Mouse (Mus musculus) retina, postnatal 1 day (tissue): ENCODE data around the gene Olfr307.
"Not testable (repeated sequence)": the region's sequence is repeated elsewhere in the genome, so short reads cannot be mapped to it uniquely, and the experiment has no call there.

ENCODE experiments used
- DNase-seq: peaks from one replicate; pipeline ENCODE4 v3.0.0-alpha.2; 2012

The Olfr307 gene

DNA sequence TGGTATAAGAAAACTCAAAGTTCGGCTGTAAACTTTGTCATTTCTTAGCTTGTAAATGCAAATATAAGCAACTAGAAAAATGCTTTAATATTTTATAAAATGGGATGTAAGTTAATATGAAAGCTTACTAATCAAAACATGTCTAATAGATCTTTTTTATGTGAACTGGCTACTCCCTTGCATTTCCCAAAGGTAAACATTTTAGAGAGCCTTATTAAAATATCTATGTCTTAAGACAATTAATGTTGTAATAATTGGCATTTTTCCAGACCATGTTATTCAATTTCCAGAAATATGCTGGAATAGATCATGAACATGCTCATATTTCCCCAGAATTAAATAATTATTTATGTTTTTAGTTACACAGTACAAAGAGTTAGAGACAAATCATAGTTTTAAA is at the start of gene Olfr307:
TSS of gene Olfr307 (minus strand) at position 101 of the 400 bp plus-strand sequence.
- DNase-seq = no peak

DNA sequence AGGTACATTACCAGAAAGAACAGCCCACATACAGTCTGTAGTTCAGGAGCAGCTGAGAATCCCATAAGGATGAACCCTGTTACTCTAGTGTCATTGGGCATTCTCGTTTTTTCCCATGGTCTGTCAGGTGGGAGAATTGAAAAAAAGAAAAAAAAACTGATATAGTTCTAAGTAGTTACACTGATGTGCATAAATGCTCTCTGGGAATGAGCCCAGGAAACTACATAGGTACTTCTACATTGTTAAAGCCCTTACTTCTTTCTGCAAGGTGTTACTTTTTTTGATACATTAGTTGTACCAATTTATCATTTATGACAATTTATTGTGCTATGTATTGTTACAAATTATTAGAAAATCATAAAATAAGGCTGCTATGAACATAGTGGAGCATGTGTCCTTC is 49.2 kb upstream of the Olfr307 start, which contains the start of gene Olfr304:
TSS of gene Olfr304 (minus strand) at position 101 of the 400 bp plus-strand sequence.
- DNase-seq = no peak

DNA sequence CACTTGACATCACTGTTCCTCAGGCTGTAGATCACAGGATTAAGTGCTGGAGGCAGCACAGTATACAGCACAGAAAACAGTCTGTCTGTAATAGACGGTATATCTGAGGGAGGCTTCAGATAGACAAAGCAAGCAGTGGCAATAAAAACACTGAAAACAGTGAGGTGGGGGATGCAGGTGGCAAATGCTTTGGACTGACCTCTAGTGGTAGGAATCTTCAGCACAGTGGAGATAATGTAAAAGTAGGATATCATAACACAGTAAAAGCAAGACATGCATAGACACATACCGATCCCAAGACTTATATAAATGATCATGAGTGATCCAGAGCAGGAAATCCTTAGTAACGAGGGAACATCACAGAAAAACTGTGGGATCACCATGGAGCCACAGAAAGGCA is 48.4 kb upstream of the Olfr307 start:
- no peak for DNase-seq

DNA sequence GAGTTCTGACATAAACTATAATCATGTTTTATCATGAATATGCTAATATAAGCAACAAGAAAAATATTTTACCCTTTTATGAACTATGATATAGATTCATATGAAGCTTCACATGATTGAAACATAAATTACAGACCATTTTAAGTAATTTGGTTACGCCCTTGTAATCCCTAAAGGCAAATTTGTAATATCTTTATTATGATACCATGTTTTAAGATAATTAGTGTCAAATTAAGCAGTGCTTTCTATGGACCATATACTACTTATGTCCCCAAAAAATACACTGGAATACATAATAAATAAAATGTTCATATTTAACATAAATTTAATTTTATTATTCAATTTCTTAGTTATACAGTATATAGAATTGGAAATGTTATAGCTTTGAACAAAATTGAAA is 29.4 kb upstream of the Olfr307 start, which contains the start of gene Olfr305:
TSS of gene Olfr305 (minus strand) at position 101 of the 400 bp plus-strand sequence.
- no peak for DNase-seq

DNA sequence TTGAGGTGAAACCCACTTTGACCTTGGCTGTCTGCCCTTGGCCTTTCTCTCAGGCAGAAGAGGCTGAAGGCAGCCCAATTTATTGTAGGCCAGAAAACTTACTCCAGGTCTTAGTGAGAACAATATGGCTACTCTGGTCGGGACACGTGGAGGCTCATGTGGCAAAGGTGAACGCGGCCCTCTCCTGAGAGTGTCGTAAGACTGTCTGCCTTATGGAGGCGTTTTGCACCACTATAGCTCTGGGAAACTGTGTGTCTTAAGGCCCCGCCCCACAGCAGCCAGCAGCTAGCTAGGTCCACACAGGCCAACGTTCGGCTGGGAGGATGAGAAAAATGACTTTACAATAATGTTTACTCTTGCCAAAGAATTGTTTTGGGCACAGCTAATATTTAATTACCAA is 8.9 kb upstream of the Olfr307 start:
- DNase-seq = not testable (repeated sequence)

DNA sequence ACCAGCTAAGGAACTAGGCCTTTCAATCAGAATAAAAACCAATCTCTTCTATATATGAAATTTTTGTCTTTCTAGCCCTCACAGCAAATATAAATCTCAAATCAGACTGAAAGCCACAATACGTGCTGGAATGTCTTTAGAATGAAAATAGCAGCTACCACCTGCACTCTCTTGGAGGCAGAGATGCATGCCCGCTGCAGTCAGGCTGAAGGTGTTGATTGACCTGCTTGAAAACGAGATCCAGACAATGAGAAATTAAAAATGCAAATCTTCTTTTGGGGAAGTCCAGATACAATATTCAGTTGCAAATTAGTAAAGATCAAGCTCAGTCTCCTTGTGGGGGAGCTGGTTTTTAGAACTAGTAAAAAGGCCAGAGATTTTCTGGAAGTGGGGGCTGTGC is 6.9 kb upstream of the Olfr307 start:
- no peak for DNase-seq

DNA sequence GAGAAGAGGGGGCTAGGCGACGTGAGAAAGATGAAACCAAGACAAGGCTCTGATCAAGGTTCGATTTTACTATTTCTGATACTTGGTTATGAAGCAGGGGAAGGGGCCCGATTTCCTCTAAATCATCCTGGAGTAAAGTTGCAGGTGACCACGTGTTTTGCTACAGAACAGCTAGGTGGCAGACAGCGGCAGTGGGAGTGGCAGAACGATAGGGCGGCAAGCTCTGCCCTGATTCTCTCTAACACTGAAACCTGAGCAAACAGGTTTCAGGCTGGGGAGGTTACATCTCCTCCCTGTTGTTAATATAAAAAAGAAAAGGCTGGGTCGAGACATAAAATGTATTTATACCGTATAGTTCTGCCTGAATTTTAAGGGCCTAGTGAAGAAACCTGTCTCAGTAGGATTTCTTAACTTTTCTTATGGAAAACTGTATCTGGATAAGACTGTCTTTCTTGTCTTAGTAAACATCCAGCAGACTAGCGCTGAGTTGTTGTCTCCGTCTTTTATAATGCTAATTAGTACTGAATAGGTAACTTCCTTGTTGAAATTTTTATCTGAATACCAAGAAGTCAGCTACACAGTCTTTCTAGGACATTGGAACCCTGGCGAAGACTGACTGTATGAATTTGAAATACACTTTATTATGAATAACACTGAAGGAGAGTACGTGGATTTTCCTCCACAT is 5.6 kb upstream of the Olfr307 start:
- DNase-seq = no peak

DNA sequence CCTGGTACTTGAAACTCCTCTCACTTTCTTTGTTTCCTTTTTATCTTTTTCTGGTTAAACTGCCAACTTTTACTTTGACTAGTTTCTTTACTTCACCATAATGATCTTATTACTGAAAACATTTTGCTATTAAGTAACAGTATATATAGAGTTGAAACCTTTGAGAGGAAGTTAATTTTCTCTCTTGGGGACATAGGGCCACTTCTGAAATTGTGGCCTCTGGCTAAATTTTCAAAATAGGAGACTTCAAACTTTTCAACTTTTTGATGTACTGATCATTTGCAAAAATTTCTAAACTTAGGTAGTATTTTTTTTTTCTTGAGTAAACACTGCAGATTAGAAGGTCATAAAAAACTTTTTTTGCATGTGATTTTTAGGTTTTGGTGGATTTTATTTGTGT is 11.9 kb downstream of the Olfr307 start, which contains the start of gene Olfr308:
TSS of gene Olfr308 (minus strand) at position 101 of the 400 bp plus-strand sequence.
- DNase-seq = no peak

DNA sequence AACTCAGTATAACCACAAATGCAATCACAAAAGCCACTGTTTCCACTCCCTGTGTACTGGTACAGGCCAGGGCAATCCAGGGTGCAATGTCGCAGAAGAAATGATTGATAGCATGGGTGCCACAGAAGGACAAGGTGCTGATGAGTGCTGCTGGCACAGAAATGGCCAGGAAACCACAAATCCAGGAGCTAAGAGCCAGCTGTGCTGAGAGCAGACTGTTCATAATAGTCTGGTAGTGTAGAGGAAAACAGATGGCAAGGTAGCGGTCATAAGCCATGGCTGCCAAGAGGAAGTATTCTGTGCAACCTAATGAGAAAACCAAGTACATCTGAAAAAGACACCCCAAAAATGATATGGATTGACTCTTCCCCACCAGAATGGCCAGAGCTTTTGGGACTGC is 16.1 kb downstream of the Olfr307 start:
- DNase-seq = no peak

DNA sequence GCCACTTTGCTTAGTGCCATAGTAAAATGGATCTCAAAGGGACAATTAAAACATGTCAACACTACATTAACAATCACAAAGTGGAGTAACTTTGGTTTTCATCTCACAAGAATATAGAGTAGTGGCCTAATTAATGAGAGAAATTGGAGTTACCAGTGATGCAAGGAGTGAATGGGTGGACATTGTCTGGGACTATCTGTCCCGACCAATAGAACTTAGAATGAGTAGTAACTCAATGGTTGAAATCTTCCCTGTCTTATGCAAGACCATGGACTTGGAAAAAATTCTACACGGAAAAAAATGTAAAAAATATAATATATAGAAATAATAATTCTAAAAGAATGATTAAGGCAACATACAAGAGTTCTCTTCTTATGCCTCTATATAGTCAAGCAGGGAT is 23.8 kb downstream of the Olfr307 start, which contains the start of gene Olfr309:
TSS of gene Olfr309 (minus strand) at position 101 of the 400 bp plus-strand sequence.
- DNase-seq = no peak
